Mouse (Mus musculus) liver, embryonic 12.5 days (tissue): ENCODE measurements around the gene Zfp248. TPM values are rescaled to one million over a fixed set of nuclear protein-coding genes. Genes with fewer than 3 reads are reported as not detected.

Source experiments
- microRNA-seq: library from miRNA; unstranded; fragments of <30 nt; microRNA quantifications from one replicate; pipeline ENCODE4, GENCODE M21; 2017
- polyA plus RNA-seq: library from polyadenylated mRNA; unstranded; fragments of >200 nt; fragmentation: Nextera tagmentation; extraction: Ambion mirVana; gene quantifications from 2 replicates; pipeline ENCODE4 v1.2.1, GENCODE M21; 2016

Zfp248 gene
- polyA plus RNA-seq, 1 experiment from 2014 or later: 2.5 TPM

Small RNA genes lying within 50 kb of the gene (microRNA-seq; reads per million reads assigned to microRNA genes)
- not detected for gene Gm25953

Other genes with a start within 250 kb of the Zfp248 start
- gene Bms1, start 36.1 kb downstream of the Zfp248 start, polyA plus RNA-seq: 41.1 and 41.2 TPM in 2 replicates
- 2.0 and 2.5 TPM in 2 replicates for gene Zfp9, start 23.8 kb upstream of the Zfp248 start, polyA plus RNA-seq
- 9.1 and 10.8 TPM in 2 replicates for gene Ankrd26, start 106.7 kb upstream of the Zfp248 start, polyA plus RNA-seq